9 mouse cellular contexts compared by ENCODE assay signal in the genomic region with DNA sequence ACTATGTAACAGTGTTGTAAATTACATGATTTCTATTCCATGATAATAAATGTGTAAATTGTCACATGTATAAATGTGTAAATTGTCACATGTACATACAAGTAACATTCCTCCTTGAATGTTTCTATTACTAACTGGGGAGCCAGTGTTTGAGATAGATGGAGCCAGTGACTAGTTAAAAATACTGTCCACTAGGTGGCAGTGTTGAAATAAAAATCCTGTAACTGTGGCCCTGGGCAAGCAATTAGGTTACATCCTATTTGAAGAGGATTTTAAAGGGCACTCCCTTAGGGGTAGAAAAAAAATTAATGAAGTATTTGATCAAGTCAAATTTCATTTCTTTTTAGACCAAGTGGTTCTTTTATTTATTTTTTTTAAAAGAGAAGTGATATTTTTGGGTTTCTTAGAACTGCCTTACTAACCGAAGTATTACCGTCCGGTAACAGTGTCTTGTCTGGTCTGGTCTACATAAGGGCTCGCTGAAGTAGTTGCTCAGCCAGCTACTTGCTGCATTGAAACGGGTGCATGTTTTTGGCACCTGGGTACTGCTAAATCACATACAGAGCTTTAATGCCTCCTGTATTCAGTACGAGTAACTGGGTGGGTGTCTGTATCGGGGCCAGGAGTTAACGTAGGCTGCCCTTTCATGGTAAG. TPM values are rescaled to one million over a fixed set of nuclear protein-coding genes. Genes with fewer than 3 reads are reported as not detected.
A peak's percentile ranks its signal among the peaks of the same experiment; 100 is the strongest.
DNase-seq lines count a peak whose midpoint lies in the region; ATAC-seq lines count a peak whose summit lies in the region.
"Had no signal": no experiment of that assay in that cellular context is flagged by ENCODE, and none has a peak within 500 bp of the region (broad histone marks: within the 10 kb centered on the region; RNA-seq: fewer than 3 reads in every experiment).

No protein-coding gene starts in this region.

- H3K9me3 ChIP-seq in neural tube, embryonic 11.5 days (ENCODE audit: control insufficient read depth, low read length), result no peaks in the 10 kb centered on the region
- no peaks in the 10 kb centered on the region for H3K9me3 ChIP-seq in forebrain, embryonic 15.5 days
- H3K9me3 ChIP-seq: heart, embryonic 15.5 days had no signal

- ATAC-seq in frontal cortex, adult (ENCODE audit: low TSS enrichment), result peak; percentile 91
- ATAC-seq in neural tube, embryonic 11.5 days (ENCODE audit: insufficient read depth, low FRiP score, low TSS enrichment), result peak; percentile 48; the same call in 1 of the 2 replicates
- peak; percentile 80 for ATAC-seq in forebrain, embryonic 15.5 days (replicated peaks)
- ATAC-seq in megakaryocyte progenitor cell, adult 5-6 weeks (replicated peaks; ENCODE audit: poor library complexity), result peak; percentile 80

- no peaks in the 10 kb centered on the region; the same call in 1 of the 2 replicates for H3K36me3 ChIP-seq in neural tube, embryonic 11.5 days (ENCODE audit: control insufficient read depth, insufficient read depth, low read length)
- 0 out of 2 replicates have a peak, but pooled peaks cover 8% of the 10 kb centered on the region for H3K36me3 ChIP-seq in forebrain, embryonic 15.5 days

- no peak overlapping the region for H3K4me2 ChIP-seq in neural tube, embryonic 11.5 days (ENCODE audit: low read depth)
- H3K4me2 ChIP-seq in forebrain, embryonic 15.5 days (replicated peaks), result no peak overlapping the region
- H3K4me2 ChIP-seq: heart, embryonic 15.5 days had no signal

- no peak overlapping the region for H3K9ac ChIP-seq in neural tube, embryonic 11.5 days (ENCODE audit: low read length)
- H3K9ac ChIP-seq in forebrain, embryonic 15.5 days (replicated peaks), result no peak overlapping the region
- H3K9ac ChIP-seq: heart, embryonic 15.5 days had no signal

- WGBS in neural tube, embryonic 11.5 days, result 88% methylated on average over 8 of the region's 8 CpGs
- WGBS in forebrain, embryonic 15.5 days, result 89% methylated on average over 8 of the region's 8 CpGs

- no peak for DNase-seq in frontal cortex, postnatal 25 days (ENCODE audit: low spot score in 2 of 2)
- peak; percentile 22 for DNase-seq in neural tube, embryonic 11.5 days (ENCODE audit: low spot score)
- no peak for DNase-seq in neural tube, embryonic 10.5 days (ENCODE audit: extremely low spot score, low spot score)
- no peak for DNase-seq in testis, postnatal 14 days (ENCODE audit: low spot score)
- no peak for DNase-seq in layer of hippocampus, adult 8-10 months (ENCODE audit: low spot score in 2 of 2)

- H3K4me3 ChIP-seq in neural tube, embryonic 11.5 days (ENCODE audit: low read depth, low read length), result no peak overlapping the region
- H3K4me3 ChIP-seq in forebrain, embryonic 15.5 days, result no peak overlapping the region
- H3K4me3 ChIP-seq: heart, embryonic 15.5 days had no signal

- H3K4me1 ChIP-seq in neural tube, embryonic 11.5 days (ENCODE audit: control insufficient read depth, insufficient read depth, low read length), result no peaks in the 10 kb centered on the region
- H3K4me1 ChIP-seq in forebrain, embryonic 15.5 days, result no peaks in the 10 kb centered on the region
- H3K4me1 ChIP-seq: heart, embryonic 15.5 days had no signal

- H3K27me3 ChIP-seq in neural tube, embryonic 11.5 days (ENCODE audit: control insufficient read depth, insufficient read depth, low read length), result no peaks in the 10 kb centered on the region
- no peaks in the 10 kb centered on the region for H3K27me3 ChIP-seq in forebrain, embryonic 15.5 days
- H3K27me3 ChIP-seq: heart, embryonic 15.5 days had no signal

- no peak overlapping the region for H3K27ac ChIP-seq in neural tube, embryonic 11.5 days (ENCODE audit: low read depth, low read length)
- no peak overlapping the region for H3K27ac ChIP-seq in forebrain, embryonic 15.5 days (replicated peaks)
- H3K27ac ChIP-seq: heart, embryonic 15.5 days had no signal

RNA-seq across cellular contexts. Expression of a gene that starts 41.6 kb away (rescaled TPM):
- polyA plus RNA-seq in neural tube, embryonic 11.5 days (2014; fragmentation: Nextera tagmentation; extraction: Ambion mirVana), result 14.7 and 17.2 TPM in 2 replicates
- 17.4 and 18.5 TPM in 2 replicates for polyA plus RNA-seq in forebrain, embryonic 15.5 days (2015; fragmentation: Nextera tagmentation; extraction: Ambion mirVana)
- 18.0 and 22.4 TPM in 2 replicates for total RNA-seq in megakaryocyte progenitor cell, adult 5-6 weeks (2015)
- total RNA-seq in megakaryocyte progenitor cell, adult 5-6 weeks (2017), result 13.9 and 16.8 TPM in 2 replicates
- 10 to 100 TPM; 37.0 to 56.7 (median 41.2) TPM for total RNA-seq in layer of hippocampus, adult 8-10 months (2022)
